Mouse (Mus musculus) neural tube, embryonic 10.5 days (tissue): ENCODE data around the gene Ppia.
"Not testable (repeated sequence)": the region's sequence is repeated elsewhere in the genome, so short reads cannot be mapped to it uniquely, and the experiment has no call there.

Source experiments
- DNase-seq: peaks from one replicate; pipeline ENCODE4 v3.0.0-alpha.2; 2017; ENCODE audit warnings: low spot score; ENCODE audit errors: extremely low spot score

The Ppia gene

DNA sequence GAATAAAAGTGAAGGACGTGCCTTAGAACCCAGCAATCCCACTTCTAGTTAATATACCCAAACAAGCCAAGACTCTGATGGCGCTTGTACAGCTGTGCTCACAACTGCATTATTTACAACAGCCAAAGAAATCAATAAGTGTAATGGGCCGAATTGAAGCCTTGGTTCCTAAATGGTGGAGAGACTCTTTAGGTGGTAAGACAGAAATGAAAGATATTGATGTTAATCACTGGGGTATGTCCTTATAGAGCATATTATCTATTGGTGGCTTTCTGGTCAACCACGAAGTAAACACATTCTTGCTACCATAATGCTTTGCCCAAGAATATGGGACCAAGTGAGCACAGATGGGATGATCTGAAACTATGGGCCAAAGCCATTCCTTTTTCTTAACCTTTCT lies 24.9 kb downstream of the Ppia start:
- no peak for DNase-seq

DNA sequence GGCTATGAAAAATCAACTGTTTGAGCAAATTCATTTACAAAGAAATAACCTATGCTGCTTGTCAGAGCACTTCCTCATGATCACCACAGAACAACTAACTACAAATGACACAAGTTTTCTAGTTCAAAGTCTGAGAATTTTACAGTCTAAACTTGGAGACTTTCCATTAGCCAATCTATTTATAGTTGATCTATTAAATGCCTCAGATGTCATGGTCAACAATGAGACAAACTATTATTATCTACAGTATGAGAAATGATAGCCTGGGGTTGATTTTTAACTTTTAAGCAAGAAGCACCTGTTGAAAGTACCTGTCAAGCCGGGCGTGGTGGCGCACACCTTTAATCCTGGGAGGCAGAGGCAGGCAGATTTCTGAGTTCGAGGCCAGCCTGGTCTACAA lies 27.3 kb downstream of the Ppia start:
- DNase-seq, result no peak

DNA sequence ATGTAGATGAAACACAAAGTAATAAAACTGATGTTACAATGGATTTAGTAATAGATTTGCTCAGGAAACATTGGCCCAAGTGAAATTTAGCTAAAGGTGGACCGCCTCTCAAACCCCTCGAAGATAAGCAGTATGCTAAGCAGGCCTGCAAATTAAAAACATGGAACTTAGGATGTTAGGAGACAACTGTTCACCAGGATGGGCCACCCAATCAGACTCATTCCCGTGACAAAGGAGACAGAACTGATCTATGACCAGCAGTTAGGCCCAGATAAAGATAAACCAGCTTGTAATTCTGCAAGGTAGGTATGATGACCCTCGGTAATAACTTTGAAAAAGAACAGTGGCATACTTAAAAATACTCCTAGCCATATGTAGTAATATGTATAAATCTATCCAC lies 27.9 kb downstream of the Ppia start:
- no peak for DNase-seq

- no peak for DNase-seq
These were observed 28.5 kb downstream of the Ppia start for GRCm38 (mm10) chr11:6443727-6444076.

DNA sequence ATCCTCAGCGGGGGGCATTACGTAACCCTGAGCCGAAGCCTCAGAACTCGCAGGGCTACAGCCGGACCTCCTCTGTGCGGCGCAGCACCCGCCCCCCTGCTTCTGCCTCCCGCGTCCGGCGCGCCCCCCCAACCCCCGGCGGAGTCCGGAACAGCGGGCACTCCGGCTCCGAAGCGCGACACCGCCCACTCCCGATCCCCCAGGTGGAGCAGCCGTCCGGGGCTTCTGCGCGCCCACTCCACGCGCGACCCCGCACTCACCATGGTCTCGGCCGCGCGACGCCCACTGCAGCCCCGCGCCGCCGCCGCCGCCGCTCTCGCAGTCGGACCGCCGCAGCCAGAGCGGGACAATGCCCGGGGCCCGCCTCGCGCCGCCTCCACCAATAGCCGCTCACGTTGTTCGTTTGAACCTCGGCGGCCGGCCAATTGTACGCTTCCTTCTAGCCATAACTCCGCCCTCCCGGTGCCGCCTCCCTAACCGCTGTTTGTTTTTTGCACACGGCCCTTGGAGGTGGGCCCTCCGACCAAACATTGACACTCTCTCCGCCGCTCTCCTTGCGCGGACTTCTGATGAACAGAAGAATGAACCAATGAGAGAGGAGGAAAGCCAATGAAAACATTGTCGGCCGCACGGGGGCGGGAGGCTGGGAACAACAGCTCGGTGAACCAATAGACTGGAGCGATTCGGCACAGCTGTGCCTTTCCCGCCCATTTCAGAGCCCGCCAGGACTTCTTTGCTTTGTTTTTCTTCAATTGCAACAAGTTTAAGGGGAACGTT lies 29.0 kb downstream of the Ppia start, which contains the start of gene H2afv:
Gene H2afv (minus strand): TSS at position 367 of the 777 bp plus-strand sequence.
- peak; percentile 100 for DNase-seq

DNA sequence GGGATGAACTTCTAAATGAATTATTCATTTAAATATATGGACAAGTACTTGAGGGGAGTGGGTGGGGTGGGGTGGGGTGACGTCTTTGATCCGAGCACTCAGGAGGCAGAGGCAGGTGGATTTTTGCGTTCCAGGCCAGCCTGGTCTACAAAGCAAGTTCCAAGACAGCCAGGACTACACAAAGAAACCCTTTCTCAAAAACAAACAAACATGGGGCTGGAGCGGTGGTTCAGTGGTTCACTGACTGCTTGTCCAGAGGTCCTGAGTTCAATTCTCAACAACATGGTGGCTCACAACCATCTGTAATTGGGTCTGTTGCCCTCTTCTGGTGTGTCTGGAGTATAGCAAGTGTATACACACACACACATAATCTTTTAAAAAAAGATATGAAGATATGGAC lies 30.2 kb downstream of the Ppia start:
- no peak for DNase-seq

DNA sequence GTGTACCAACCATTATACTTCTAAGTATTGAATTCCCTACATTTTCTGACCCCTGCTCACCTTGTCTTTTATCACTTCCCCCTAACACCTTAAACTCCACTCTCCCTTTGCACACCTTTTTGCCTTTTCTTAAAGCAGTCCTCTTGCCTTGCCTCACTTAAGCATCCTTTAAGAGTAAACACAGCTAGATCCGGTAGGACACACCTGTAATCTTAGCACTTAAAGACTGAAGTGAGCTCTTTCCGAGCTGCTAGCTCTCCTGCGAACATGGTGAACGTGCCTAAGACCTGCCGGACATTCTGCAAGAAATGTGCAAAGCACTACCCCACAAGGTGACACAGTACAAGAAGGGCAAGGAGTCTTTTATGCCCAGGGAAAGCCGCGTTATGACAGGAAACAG lies 30.7 kb downstream of the Ppia start:
- no peak for DNase-seq

- DNase-seq, result no peak
These were observed 32.2 kb downstream of the Ppia start for GRCm38 (mm10) chr11:6447493-6447892.

GRCm38 (mm10) chr11:6448155-6448554 lies 32.9 kb downstream of the Ppia start:
- not testable (repeated sequence) for DNase-seq

- no peak for DNase-seq
These were observed 40.8 kb downstream of the Ppia start for GRCm38 (mm10) chr11:6456083-6456482.

DNA sequence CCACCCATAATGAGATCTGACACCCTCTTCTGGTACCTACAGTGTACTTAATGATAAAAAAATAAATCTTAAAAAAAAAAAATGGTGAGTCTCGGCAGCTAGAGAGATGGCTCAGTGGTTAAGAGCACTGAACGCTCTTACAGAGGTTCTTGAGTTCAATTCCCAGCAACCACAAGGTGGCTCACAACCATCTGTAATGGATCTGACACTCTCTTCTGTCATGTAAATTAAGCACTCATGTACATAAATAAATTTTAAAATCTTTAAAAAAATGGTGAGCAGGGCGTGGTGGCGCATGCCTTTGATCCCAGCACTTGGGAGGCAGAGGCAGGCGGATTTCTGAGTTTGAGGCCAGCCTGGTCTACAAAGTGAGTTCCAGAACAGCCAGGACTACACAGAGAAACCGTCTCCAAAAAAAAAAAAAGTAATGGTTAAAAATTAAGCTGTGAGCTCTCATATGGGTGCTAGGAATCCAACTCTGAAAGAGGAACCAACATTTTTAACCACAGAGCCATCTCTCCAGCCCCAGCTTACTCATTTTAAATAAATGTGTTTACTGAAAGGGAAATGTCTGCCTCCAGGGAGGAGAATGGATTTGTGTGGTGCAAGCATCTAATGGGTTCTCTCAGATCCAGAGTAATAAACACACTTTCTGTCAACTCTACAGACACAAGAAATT lies 48.1 kb downstream of the Ppia start:
- DNase-seq, result no peak

GRCm38 (mm10) chr11:6465122-6465521 lies 49.9 kb downstream of the Ppia start:
- peak; percentile 56 for DNase-seq

GRCm38 (mm10) chr11:6468541-6468940 lies 53.3 kb downstream of the Ppia start:
- DNase-seq, result no peak
